Comparison of ENCODE assay signal across 23 mouse cellular contexts in the genomic region with DNA sequence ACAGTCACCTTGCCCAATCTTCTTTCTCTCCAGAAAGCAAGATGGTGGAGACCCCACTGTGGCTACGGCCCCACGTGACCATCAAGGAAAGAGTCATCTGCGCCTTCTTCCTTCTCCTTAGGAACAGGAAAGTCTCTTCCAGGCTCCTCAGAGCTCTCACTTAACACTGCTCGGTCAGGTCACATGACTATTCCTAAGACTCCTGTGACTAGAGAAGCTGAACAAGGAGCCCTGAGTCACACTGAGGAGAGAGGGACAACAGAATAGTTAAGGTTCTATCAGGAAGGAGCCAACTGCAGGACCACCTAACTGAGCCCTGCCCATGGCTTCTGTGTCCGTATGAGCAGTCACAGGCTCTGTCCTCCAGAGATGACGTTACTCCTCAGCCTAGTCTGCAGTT.
DNase-seq lines count a peak whose midpoint lies in the region; ATAC-seq and TF ChIP-seq lines count a peak whose summit lies in the region.
"Had no signal": no experiment of that assay in that cellular context is flagged by ENCODE, and none has a peak within 500 bp of the region (broad histone marks: within the 10 kb centered on the region; RNA-seq: fewer than 3 reads in every experiment).

No protein-coding gene starts in this region.

- no peaks in the 10 kb centered on the region for H3K36me3 ChIP-seq in kidney, adult 2 months (ENCODE audit: control insufficient read depth, insufficient read depth, low read length)
- no peaks in the 10 kb centered on the region for H3K36me3 ChIP-seq in lung, embryonic 15.5 days
- no peaks in the 10 kb centered on the region for H3K36me3 ChIP-seq in intestine, postnatal 0 days (ENCODE audit: control insufficient read depth, insufficient read depth)
- H3K36me3 ChIP-seq in neural tube, embryonic 15.5 days = no peaks in the 10 kb centered on the region
- H3K36me3 ChIP-seq: embryonic facial prominence, embryonic 10.5 days; forebrain, embryonic 10.5 days; hindbrain, embryonic 13.5 days; limb, embryonic 13.5 days; midbrain, embryonic 10.5 days had no signal

- 78% methylated on average over 6 of the region's 6 CpGs for WGBS in kidney, adult 2 months
- WGBS in lung, embryonic 15.5 days = 77% methylated on average over 6 of the region's 6 CpGs
- WGBS in intestine, postnatal 0 days = 58% methylated on average over 6 of the region's 6 CpGs
- 89% methylated on average over 6 of the region's 6 CpGs for WGBS in neural tube, embryonic 15.5 days

- peaks cover 11% of the 10 kb centered on the region; the same call in 1 of the 2 replicates for H3K4me1 ChIP-seq in kidney, adult 2 months (ENCODE audit: control insufficient read depth, insufficient read depth, low read length)
- peaks cover 21% of the 10 kb centered on the region for H3K4me1 ChIP-seq in lung, embryonic 15.5 days
- peaks cover 4% of the 10 kb centered on the region; the same call in 1 of the 2 replicates for H3K4me1 ChIP-seq in intestine, postnatal 0 days (replicated peaks; ENCODE audit: control insufficient read depth, insufficient read depth, low read length)
- peaks cover 2% of the 10 kb centered on the region; the same call in 1 of the 2 replicates for H3K4me1 ChIP-seq in neural tube, embryonic 15.5 days
- H3K4me1 ChIP-seq: hindbrain, embryonic 13.5 days; midbrain, embryonic 10.5 days had no signal

- no peak for TF ChIP-seq CTCF in kidney, adult 2 months (conservative IDR thresholded peaks at IDR 0.05; ENCODE audit: insufficient read depth, insufficient read length, low read depth, low read length)
- no peak for TF ChIP-seq CTCF in intestine, postnatal 0 days (IDR thresholded peaks at IDR 0.05; ENCODE audit: low read depth)

- no peak for TF ChIP-seq POLR2A in kidney, adult 2 months (IDR thresholded peaks at IDR 0.05; ENCODE audit: low read depth, low read length)

- H3K9ac ChIP-seq in lung, embryonic 15.5 days = no peak overlapping the region
- H3K9ac ChIP-seq in intestine, postnatal 0 days (ENCODE audit: low read depth, low read length) = no peak overlapping the region
- no peak overlapping the region for H3K9ac ChIP-seq in neural tube, embryonic 15.5 days (replicated peaks)
- H3K9ac ChIP-seq: forebrain, postnatal 0 days; hindbrain, embryonic 13.5 days; limb, embryonic 13.5 days had no signal

- H3K27ac ChIP-seq in kidney, adult 2 months (ENCODE audit: insufficient read depth, low read depth, low read length) = peak overlapping the region; percentile 74; the same call in 1 of the 2 replicates
- H3K27ac ChIP-seq in lung, embryonic 15.5 days = peak overlapping the region; percentile 62
- H3K27ac ChIP-seq in intestine, postnatal 0 days (ENCODE audit: low read depth, low read length) = no peak overlapping the region
- no peak overlapping the region for H3K27ac ChIP-seq in neural tube, embryonic 15.5 days (replicated peaks)
- H3K27ac ChIP-seq: embryonic facial prominence, embryonic 10.5 days; forebrain, embryonic 10.5 days; heart, adult 2 months; hindbrain, embryonic 13.5 days; limb, embryonic 13.5 days; midbrain, embryonic 10.5 days had no signal

- DNase-seq in kidney, adult 2 months = peak; percentile 12
- DNase-seq in kidney, postnatal 14 days = no peak
- no peak for DNase-seq in lung, adult 18-20 months
- no peak for DNase-seq in urinary bladder, postnatal 10 days (ENCODE audit: low spot score)
- DNase-seq: adrenal gland, postnatal 25 days; cerebellum, adult 9-10 months; forebrain, postnatal 0 days; gastrocnemius, postnatal 36 days; heart, adult 2 months; heart, postnatal 36 days; lung, adult 2 months; right cerebral cortex, postnatal 4 days; thymus, postnatal 36 days had no signal

- H3K4me3 ChIP-seq in kidney, adult 2 months (ENCODE audit: insufficient read depth, low read depth, low read length) = no peak overlapping the region
- no peak overlapping the region for H3K4me3 ChIP-seq in lung, embryonic 15.5 days
- no peak overlapping the region for H3K4me3 ChIP-seq in intestine, postnatal 0 days (ENCODE audit: low read depth, low read length)
- H3K4me3 ChIP-seq in neural tube, embryonic 15.5 days (replicated peaks) = no peak overlapping the region
- H3K4me3 ChIP-seq: embryonic facial prominence, embryonic 10.5 days; forebrain, embryonic 10.5 days; heart, adult 2 months; hindbrain, embryonic 13.5 days; limb, embryonic 13.5 days; midbrain, embryonic 10.5 days; myocyte had no signal

- H3K4me2 ChIP-seq in lung, embryonic 15.5 days = no peak overlapping the region
- H3K4me2 ChIP-seq in intestine, postnatal 0 days (replicated peaks; ENCODE audit: low read depth) = no peak overlapping the region
- H3K4me2 ChIP-seq in neural tube, embryonic 15.5 days = no peak overlapping the region
- H3K4me2 ChIP-seq: hindbrain, embryonic 13.5 days; limb, embryonic 13.5 days had no signal

- no peak for ATAC-seq in lung, embryonic 15.5 days (ENCODE audit: borderline replicate concordance, extremely low read depth, low FRiP score, low TSS enrichment)
- 0 out of 2 replicates have a peak, but pooled peaks have one; percentile 8 for ATAC-seq in intestine, postnatal 0 days
- no peak for ATAC-seq in neural tube, embryonic 15.5 days (ENCODE audit: low FRiP score)
- ATAC-seq: forebrain, postnatal 0 days; midbrain, embryonic 16.5 days had no signal

- H3K27me3 ChIP-seq in kidney, adult 2 months (replicated peaks; ENCODE audit: control insufficient read depth, insufficient read depth, low read length) = no peaks in the 10 kb centered on the region
- H3K27me3 ChIP-seq in lung, embryonic 15.5 days = no peaks in the 10 kb centered on the region
- H3K27me3 ChIP-seq in intestine, postnatal 0 days (replicated peaks; ENCODE audit: control insufficient read depth, insufficient read depth, low read length) = no peaks in the 10 kb centered on the region
- no peaks in the 10 kb centered on the region for H3K27me3 ChIP-seq in neural tube, embryonic 15.5 days (replicated peaks)
- H3K27me3 ChIP-seq: hindbrain, embryonic 13.5 days; limb, embryonic 13.5 days had no signal

- H3K9me3 ChIP-seq in lung, embryonic 15.5 days = no peaks in the 10 kb centered on the region
- H3K9me3 ChIP-seq in intestine, postnatal 0 days (ENCODE audit: control insufficient read depth) = no peaks in the 10 kb centered on the region
- H3K9me3 ChIP-seq in neural tube, embryonic 15.5 days (replicated peaks) = 0 out of 2 replicates have a peak, but pooled peaks cover 3% of the 10 kb centered on the region
- H3K9me3 ChIP-seq: limb, embryonic 13.5 days; midbrain, embryonic 10.5 days had no signal

Comparison
In these comparisons a context has a peak if more than half of its experiments do, and no peak if none do; other contexts are left out.
1. H3K27ac ChIP-seq: peak in kidney, adult 2 months (single experiment) and lung, embryonic 15.5 days (single experiment); none in intestine, postnatal 0 days (single experiment) and neural tube, embryonic 15.5 days (single experiment).